Mouse (Mus musculus): ENCODE results near the gene Frs3. TPM values are rescaled to one million over a fixed set of nuclear protein-coding genes. Genes with fewer than 3 reads are reported as not detected.
A peak's percentile ranks its signal among the peaks of the same experiment; 100 is the strongest.

Frs3 gene
- polyA plus RNA-seq, 1 experiment from 2014 or later = 49.0 TPM

DNA sequence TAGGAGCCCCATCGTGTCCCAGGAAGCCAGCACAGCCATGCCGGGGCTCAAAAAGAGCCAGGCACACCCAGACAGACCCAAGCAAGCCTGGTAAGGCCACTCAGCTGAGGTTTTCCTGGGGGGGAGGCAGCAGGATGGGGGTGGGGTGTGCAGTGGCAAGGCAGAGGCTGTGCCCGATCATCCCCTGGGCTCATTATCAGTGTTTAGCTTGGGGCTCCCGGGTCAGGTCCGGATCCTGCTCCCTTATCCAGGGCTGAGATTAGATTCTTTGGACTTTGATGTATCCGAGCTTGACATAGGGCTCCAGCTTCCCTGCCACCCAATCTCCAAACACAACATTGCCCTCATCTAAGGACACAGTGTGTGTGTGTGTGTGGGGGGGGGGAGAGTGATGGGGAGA is 23.1 kb downstream of the Frs3 start:
- no peaks in the 10 kb centered on the region for H3K27me3 ChIP-seq (replicated peaks)
- H3K4me2 ChIP-seq = no peak overlapping the region
- WGBS = 71% methylated on average over 6 of the region's 6 CpGs
- no peaks in the 10 kb centered on the region for H3K36me3 ChIP-seq (replicated peaks)
- H3K9ac ChIP-seq = no peak overlapping the region
- no peaks in the 10 kb centered on the region for H3K9me3 ChIP-seq
- H3K4me1 ChIP-seq = no peaks in the 10 kb centered on the region
- 0 out of 2 replicates have a peak, but pooled peaks have one; percentile 35 for ATAC-seq (replicated peaks)
- no peak overlapping the region for H3K4me3 ChIP-seq
- no peak overlapping the region for H3K27ac ChIP-seq

DNA sequence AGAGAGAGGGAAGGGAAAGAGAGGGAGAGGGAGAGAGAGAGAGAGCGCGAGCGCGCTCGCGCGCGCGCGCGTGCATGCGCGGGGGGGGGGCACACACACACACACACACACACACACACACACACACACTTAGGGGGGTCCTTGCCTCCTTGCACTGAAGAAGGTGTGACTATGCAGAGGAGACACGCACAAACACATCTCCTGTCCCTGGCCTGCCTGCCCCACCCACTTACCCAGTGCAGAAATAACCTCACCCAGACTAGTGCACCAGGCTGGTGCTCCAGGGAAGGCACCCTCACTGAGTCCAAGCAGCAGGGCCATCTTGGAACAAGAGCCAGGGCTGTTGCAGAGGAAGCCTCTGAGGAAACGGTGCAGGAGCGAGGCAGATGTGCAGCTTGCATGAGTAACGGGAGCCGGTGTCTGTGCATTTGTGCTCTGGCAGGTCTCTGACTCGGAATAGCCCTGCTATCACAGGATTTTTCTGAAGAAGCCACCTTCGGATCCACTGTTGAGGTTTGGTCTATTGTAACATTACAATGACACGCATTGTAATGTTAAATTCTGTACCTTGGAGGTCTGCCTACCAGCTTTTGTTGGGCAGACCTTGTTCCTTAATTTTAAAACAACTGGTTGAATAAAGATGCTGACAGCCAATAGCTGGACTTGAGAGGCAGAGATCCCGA is 24.2 kb downstream of the Frs3 start:
- Histone ChIP-seq H3K4me3 (no peak overlapping the region), H3K27me3 (replicated peaks) (no peaks in the 10 kb centered on the region), H3K27ac (no peak overlapping the region), H3K36me3 (replicated peaks) (no peaks in the 10 kb centered on the region), H3K9ac (0 out of 2 replicates have a peak overlapping the region, but pooled peaks have one; percentile 10), H3K4me2 (peak overlapping the region; percentile 24; the same call in 1 of the 2 replicates), H3K9me3 (no peaks in the 10 kb centered on the region), H3K4me1 (no peaks in the 10 kb centered on the region)
- 46% methylated on average over 22 of the region's 22 CpGs for WGBS
- no peak for ATAC-seq (replicated peaks)

DNA sequence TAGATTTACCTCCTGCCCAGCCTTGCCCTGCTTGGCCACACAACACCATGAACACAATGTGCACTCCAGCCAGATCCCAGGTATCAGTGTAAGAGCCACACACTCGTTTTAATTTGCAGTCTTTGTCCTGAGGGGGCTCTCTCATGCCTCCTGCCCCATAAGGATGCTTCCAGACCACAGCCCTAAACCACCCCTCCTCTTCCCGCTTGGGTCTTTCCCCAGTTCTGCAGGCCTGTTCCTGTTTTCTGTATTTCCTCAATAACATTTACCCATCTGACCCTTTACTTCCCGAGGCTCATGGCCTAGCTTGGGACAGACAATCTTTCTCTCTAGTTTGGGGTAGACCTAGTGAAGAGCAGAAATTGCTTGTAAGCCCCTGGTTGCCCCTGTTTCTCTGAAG is 26.2 kb downstream of the Frs3 start:
- H3K4me3 ChIP-seq = no peak overlapping the region
- 60% methylated on average over 3 of the region's 3 CpGs for WGBS
- ATAC-seq (replicated peaks) = no peak
- no peaks in the 10 kb centered on the region for H3K4me1 ChIP-seq
- no peaks in the 10 kb centered on the region for H3K36me3 ChIP-seq (replicated peaks)
- H3K4me2 ChIP-seq = no peak overlapping the region
- H3K9me3 ChIP-seq = no peaks in the 10 kb centered on the region
- no peaks in the 10 kb centered on the region for H3K27me3 ChIP-seq (replicated peaks)
- H3K9ac ChIP-seq = no peak overlapping the region
- no peak overlapping the region for H3K27ac ChIP-seq

DNA sequence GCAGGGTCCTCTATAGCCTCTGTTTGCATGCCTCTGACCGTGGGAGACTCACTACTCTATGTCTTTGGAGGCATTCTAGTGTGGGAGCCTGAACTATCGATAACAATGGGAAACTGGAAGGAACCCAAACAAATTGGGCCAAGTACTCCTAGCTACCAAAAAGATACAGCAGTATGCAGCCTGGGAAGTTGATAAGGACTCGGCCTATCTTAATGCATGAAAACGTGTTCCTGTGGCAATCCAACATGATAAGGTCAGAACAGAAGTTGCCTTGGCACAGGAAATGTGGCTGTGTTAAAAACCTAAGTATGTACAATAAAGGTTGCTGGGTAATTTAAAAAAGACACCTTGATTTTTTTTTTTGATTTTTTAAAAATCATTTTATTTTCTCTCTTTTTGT is 32.4 kb downstream of the Frs3 start:
- Histone ChIP-seq H3K27me3 (replicated peaks) (no peaks in the 10 kb centered on the region), H3K4me3 (no peak overlapping the region), H3K4me2 (no peak overlapping the region), H3K36me3 (replicated peaks) (no peaks in the 10 kb centered on the region), H3K4me1 (no peaks in the 10 kb centered on the region), H3K27ac (no peak overlapping the region), H3K9me3 (no peaks in the 10 kb centered on the region), H3K9ac (no peak overlapping the region)
- no peak for ATAC-seq (replicated peaks)
- WGBS = 86% methylated on average over 4 of the region's 4 CpGs

DNA sequence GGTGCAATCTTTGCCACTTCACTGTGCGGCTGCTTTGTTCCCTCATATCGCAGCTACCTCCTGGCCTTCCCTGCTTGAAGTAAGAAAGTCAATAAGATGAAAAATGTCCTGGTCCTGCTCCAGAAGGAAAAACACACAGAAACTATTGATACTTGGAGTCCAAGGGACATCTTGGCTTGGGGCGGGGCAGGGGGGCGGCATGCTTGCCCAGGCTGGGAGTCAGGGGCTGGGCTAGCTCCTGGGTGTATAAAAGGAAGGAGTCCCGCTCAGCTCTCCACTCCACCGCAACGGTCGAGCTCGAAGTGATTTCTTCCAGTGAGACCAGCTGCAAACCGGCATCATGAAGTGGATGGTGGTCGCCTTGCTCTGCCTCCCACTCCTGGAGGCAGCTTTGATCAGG is 37.7 kb downstream of the Frs3 start, which contains the start of gene Pgc:
Pgc (plus strand) TSS at position 277 of the 400 bp plus-strand sequence.
- Histone ChIP-seq H3K9ac (no peak within 1 kb of the TSS), H3K36me3 (replicated peaks) (no peaks in the 10 kb centered on the region), H3K4me3 (no peak within 1 kb of the TSS), H3K4me2 (no peak within 1 kb of the TSS), H3K9me3 (no peaks in the 10 kb centered on the region), H3K27ac (no peak within 1 kb of the TSS), H3K4me1 (no peaks in the 10 kb centered on the region), H3K27me3 (replicated peaks) (no peaks in the 10 kb centered on the region)
- WGBS = 83% methylated on average over 11 of the region's 11 CpGs
- ATAC-seq (replicated peaks) = no peak

DNA sequence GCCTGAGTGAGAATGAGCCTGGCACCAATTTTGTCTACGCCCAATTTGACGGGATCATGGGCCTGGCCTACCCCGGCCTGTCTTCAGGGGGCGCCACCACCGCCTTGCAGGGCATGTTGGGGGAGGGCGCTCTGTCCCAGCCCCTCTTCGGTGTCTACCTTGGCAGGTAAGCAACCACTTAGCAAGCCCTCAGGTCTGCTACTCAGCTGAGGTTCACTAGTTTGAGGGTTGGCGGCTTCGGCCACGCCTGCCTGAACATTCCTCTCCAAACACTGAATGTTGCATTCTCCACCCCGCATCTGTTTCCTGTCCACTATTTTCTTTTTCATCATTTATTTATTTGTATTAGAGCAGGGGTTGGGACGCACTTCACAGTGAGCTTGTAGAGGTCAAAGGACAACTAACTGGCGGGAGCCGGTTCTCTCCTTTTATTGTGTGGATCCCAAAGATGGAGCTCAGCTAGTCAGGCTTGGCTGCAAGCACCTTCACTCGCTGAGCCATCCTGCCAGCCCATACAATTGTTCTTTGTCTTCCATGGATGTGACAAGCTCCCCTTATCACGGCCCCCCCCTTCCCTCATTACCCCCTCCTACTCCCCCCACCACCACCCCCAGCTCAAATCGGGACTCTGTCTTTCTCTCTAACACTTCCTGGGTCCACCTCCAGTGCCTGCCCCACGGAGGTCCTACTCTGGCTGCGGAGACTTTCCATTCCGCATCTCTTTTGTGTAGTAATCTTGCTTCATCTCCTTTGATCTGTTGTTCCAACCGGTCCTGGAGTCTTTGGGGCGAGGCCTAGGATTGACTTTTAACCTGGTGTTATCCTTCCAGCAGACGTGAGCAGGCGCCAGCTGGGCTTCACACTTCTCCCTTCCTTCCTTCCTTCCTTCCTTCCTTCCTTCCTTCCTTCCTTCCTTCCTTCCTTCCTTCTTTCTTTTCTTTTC is 42.1 kb downstream of the Frs3 start:
- no peak overlapping the region for H3K9ac ChIP-seq
- no peaks in the 10 kb centered on the region for H3K4me1 ChIP-seq
- H3K9me3 ChIP-seq = no peaks in the 10 kb centered on the region
- H3K4me3 ChIP-seq = no peak overlapping the region
- H3K4me2 ChIP-seq = no peak overlapping the region
- no peak for ATAC-seq (replicated peaks)
- H3K36me3 ChIP-seq (replicated peaks) = no peaks in the 10 kb centered on the region
- 49% methylated on average over 24 of the region's 24 CpGs for WGBS
- H3K27ac ChIP-seq = no peak overlapping the region
- no peaks in the 10 kb centered on the region for H3K27me3 ChIP-seq (replicated peaks)

DNA sequence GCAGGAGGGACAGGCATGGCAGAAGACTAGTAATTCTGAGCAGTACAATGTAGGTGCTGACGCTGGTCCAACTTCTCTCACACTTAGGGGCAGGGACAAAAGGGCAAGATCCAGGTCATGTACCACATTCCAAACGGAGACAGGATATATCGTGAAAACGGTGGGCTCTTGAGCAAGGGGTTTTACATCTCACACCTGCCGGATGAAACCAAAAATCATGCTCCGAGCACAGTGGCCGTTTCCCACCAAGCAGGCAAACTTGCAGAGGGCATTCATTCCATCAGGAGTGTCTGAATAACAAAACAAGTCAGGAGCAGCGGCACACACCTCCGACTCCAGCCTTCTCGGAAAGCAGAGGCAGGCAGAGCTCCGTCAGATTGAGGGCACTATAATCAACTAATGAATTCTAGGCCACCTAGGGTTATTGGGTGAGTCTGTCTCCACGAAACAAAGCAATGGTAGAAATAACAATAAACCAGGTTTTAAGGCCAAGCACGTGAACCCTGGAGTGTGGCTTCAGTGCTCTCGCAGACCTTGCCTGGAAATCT is 46.8 kb downstream of the Frs3 start:
- 77% methylated on average over 14 of the region's 14 CpGs for WGBS
- ATAC-seq (replicated peaks) = no peak
- H3K27me3 ChIP-seq (replicated peaks) = peaks cover 27% of the 10 kb centered on the region
- no peak overlapping the region for H3K9ac ChIP-seq
- H3K4me3 ChIP-seq = no peak overlapping the region
- no peak overlapping the region for H3K27ac ChIP-seq
- H3K4me2 ChIP-seq = no peak overlapping the region
- H3K4me1 ChIP-seq = peaks cover 28% of the 10 kb centered on the region
- no peaks in the 10 kb centered on the region for H3K9me3 ChIP-seq
- H3K36me3 ChIP-seq (replicated peaks) = no peaks in the 10 kb centered on the region

DNA sequence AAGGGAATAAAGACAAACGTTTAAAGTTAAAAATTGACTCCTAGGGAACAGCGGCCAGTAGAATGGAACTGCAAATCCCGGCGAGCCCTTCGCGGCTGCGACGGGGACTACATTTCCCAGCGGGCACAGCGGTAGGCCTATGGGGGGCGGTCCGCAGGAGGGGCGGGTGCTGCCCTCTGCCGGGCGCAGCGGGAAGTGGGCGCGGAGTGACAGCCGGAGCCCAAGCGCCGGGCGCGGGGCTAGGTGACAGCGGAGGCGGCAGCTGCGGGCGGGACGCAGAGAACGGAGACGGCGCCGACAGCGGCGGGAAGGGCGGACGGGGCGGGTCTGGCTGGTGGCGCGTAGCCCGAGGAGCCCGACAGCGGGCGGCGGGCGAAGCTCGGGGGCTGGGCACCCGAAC is 48.0 kb downstream of the Frs3 start, which contains the start of gene Tfeb:
Tfeb (plus strand) TSS at position 175 of the 400 bp plus-strand sequence.
- Histone ChIP-seq H3K9me3 (no peaks in the 10 kb centered on the region), H3K9ac (peak within 1 kb of the TSS; percentile 46), H3K4me1 (peaks cover 28% of the 10 kb centered on the region), H3K36me3 (replicated peaks) (no peaks in the 10 kb centered on the region), H3K27me3 (replicated peaks) (peaks cover 27% of the 10 kb centered on the region), H3K4me3 (peak within 1 kb of the TSS; percentile 56), H3K27ac (no peak within 1 kb of the TSS), H3K4me2 (peak within 1 kb of the TSS; percentile 91)
- ATAC-seq (replicated peaks) = peak; percentile 83
- under 1% methylated on average over 43 of the region's 47 CpGs for WGBS

DNA sequence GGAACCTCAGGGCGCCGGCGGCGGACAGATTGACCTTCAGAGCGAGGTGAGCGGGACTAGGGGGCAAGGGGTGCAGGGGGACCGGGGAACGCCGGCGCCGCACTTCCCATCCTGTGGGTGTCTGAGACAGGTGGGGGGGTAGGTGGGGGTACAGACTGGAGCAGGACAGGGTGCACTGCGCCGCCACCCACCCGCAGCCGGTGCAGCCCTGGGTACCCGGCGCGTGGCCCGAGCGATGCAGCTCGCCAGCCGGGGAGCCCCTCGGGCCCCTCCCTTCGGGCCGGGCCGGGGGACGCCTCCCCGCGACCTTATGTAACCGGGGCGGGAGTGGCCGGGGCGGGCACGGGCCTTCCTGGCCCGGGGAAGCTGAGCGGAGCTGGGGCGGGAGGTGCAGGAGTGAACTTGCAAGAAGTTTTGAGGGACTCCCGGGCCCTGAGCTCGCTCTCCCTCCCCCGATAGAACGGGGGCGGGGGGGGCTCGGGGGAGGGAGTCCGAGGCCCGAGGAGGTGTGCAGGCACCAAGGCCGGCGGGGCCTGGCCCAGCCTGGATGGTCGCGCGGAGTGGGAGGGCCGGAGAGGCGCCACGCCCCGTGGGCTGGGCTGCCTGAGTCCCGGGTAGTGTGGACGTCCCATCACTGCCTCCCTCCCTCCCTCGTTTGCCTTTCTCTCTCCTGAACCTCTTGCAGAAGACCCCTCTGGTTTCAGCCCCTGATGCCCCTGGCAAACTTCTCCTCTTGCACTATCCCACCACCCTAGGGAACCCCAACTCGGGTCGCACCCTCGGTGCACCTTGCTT is 48.6 kb downstream of the Frs3 start:
- Histone ChIP-seq H3K4me3 (peak overlapping the region; percentile 56), H3K9me3 (no peaks in the 10 kb centered on the region), H3K36me3 (replicated peaks) (no peaks in the 10 kb centered on the region), H3K4me2 (peak overlapping the region; percentile 91), H3K4me1 (peaks cover 28% of the 10 kb centered on the region), H3K27ac (no peak overlapping the region), H3K27me3 (replicated peaks) (peaks cover 27% of the 10 kb centered on the region), H3K9ac (peak overlapping the region; percentile 46)
- 0% methylated on average over 29 of the region's 60 CpGs for WGBS
- ATAC-seq (replicated peaks) = peak; percentile 79

DNA sequence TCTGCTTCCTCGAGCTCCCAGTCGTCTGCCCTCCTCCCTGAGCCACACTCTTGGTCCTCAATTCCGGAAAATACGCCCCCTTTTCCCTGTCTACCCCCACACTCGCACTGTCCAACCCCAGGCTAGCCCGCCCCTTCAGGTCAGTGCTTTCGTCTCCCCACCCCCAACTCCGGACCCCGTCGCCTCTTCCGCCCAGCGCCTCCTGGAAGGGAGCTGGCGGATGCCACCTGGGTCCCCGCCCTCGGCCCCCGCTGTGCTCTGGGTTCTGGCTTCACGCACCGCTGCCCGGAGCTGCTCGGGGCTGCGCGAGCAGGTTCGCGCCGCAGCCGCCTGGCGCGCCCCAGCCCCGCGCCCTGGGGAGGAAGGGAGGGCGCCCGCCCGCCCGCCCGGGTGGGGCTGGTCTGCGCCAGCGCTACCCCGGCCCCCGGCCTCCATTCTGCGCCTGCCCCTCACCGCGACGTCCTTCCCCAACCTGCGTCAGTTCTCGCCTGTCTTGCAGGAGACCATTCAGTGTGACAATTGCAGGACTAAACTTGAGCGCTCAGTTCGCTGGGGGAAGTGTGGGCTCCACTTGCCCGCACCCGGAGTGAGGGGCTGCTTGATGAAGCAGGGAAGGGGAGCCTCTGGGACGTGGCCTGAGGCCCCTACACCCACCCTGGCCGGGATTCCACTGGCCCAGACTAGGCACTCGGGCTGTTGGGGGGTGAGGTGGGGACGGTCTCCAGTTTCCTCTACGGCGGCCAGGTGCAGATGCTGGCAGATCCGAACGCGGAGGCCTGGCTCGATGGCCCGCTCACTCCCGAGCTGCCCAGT is 49.4 kb downstream of the Frs3 start:
- WGBS = under 1% methylated on average over 60 of the region's 61 CpGs
- ATAC-seq (replicated peaks) = peak; percentile 22

More for the DNA sequence above, 49.4 kb downstream of the Frs3 start:
- peak overlapping the region; percentile 91 for H3K4me2 ChIP-seq
- no peak overlapping the region for H3K27ac ChIP-seq
- no peaks in the 10 kb centered on the region for H3K9me3 ChIP-seq
- peaks cover 27% of the 10 kb centered on the region for H3K27me3 ChIP-seq (replicated peaks)
- peaks cover 28% of the 10 kb centered on the region for H3K4me1 ChIP-seq
- no peaks in the 10 kb centered on the region for H3K36me3 ChIP-seq (replicated peaks)
- H3K9ac ChIP-seq = peak overlapping the region; percentile 46
- peak overlapping the region; percentile 56 for H3K4me3 ChIP-seq

Measured in midbrain, embryonic 15.5 days (tissue).